Mouse (Mus musculus) right cerebral cortex, postnatal 4 days (tissue): ENCODE measurements at regions not wholly inside any gene's neighbourhood (a gene's known extent, or its start where the extent isn't known, plus 50 kb on each side); places are given as distances from the start of the nearest gene placed in this dataset.

Experiments used
- DNase-seq: peaks from one replicate; pipeline ENCODE4 v3.0.0-alpha.2; 2022

DNA sequence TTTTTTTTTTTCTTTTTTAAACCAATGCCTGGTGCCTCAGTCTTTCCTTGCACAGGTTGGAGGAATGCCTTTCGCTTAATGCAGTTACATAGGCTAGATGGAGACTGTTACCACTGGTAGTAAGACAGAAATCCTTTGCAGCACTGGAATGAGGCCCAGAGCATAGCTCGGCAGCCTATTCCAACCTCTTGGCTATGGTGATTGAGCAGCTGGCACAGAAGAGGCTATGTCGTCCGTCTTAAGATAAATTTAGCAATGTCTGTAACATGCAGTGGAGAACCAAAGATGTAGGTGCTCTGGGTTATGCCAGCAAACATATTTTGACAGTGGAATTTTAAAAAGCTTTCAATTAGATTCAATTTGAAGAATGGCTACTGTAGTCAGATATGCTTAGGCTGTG lies 343.2 kb upstream of the Fam98a start:
- no peak for DNase-seq

DNA sequence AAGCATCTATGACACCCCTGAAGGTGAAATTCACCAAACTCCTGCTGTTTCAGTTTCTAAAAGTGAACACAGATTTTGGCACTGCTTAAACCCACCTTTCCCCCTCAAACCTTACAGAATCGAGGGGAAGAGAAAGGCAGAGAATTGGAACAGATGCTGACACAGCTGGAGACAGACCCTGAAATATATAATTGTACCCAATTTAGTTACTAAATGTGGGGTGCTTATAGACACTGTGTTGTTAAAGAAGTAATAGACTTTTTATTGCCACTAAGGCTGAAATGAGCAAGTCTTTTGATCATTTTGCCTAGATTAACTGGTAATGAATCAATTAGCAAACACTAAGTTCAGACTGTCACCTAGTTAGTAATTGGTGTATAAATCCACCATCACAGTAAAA lies 341.8 kb upstream of the Fam98a start:
- no peak for DNase-seq

DNA sequence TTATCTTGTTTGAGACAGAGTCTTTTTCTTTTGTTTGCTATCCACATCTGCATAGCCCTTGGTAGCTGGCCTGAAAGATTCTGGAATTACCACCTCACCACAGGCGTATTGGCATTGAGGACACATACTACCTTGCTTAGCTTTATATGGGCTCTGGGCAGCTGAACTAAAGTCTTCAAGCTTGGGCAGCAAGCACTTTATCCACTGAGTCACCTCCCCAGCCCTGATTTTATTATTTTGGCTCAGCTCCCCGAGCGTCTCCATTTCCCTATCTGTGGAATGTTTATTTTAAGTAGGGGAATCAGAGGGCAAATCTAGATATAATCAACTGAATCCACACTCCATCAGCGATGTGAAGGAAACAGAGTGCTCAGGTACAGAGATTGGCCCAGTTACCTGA lies 340.4 kb upstream of the Fam98a start:
- DNase-seq, result no peak

DNA sequence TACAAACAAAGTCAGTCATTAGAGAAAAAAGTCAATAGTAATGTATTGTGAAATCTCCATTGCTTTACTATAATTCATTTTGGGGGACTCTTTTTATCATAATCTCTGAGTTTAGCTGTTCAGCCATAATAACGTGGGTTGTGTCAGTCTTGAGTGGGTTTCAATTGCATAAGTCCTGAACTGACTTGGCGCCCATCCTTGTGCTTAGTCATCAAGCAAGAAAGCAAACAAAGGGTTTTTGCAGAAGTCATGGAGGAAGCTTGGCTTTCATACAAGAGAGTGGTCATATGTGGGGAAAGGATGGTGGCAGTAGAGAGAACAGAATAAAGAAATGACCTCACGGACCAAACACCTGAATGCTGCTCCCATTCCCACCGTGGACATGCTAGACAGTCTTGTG lies 339.8 kb upstream of the Fam98a start:
- no peak for DNase-seq

DNA sequence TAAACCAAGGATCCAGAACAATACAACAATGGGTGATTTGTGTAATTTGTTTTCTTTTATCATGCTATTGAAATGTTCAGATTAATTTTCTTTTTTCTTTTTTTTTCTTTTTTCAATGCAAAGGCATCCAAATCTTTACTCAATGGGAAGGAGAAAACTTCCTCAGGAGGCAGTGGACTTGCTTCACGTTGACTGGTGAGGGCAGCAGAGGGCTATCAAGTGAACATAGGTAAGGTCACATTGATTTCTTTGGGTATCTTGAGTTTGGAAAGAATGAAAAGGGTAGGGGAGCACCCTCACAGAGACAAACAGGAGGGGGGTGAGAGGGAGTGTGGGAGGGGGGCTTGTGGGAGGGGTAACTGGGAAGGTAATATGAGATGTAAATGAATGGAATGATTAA lies 326.1 kb upstream of the Fam98a start:
- no peak for DNase-seq

DNA sequence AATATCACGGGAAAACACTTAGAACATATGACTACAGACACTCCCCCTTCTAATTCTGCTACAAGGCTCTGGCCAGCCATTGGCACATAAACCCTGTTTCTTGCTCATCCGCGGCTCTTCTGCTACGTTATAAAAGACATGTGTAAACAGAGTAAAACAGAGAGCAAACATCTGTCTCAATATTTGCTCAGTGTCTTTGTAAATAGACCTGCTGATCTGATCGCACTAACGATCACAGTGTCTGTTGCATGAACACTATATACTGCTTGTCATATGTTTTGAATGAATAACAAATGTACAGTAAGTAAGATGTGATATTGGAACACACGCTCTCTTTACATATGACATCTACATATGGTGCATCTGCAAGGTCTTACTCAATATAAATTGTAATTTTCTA lies 325.1 kb upstream of the Fam98a start:
- no peak for DNase-seq

DNA sequence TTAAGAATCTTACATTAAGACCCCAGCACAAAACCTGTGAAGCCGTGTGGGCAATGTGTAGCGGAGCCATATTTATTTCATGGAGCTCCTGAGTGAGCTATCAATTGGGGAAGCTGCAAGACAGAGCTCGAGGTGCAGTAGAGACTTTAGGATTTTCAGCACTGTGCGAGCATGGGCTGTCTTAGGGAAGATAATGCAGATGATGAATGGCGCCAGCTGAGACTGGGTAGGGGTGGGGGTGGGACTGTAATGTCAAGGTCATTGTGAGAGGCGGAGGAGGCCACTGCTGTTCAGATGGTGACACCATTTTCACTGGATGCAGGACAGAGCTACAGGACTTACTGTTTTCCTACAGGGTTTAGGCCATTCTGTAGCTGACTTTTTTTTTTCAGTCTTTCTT lies 322.8 kb upstream of the Fam98a start:
- no peak for DNase-seq

DNA sequence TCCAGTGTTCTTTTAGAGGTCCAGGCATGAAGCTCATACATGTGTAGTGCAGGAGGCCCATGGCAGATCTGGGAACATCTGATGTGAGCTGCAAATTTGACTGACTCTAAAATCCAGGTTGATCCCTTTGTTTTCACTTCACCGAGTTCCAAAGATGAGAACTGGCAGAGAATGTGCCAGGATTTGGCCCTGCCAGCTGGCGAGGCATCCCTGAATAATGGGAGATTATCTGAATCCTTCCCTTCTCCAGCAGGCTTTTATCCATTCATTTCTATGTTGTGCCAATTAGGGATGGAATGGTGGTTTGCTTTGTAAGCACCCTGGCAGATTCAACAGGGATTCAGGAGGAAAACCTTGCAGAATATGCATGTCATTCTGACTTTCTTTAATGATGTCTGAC lies 318.7 kb upstream of the Fam98a start:
- DNase-seq, result peak; percentile 24

DNA sequence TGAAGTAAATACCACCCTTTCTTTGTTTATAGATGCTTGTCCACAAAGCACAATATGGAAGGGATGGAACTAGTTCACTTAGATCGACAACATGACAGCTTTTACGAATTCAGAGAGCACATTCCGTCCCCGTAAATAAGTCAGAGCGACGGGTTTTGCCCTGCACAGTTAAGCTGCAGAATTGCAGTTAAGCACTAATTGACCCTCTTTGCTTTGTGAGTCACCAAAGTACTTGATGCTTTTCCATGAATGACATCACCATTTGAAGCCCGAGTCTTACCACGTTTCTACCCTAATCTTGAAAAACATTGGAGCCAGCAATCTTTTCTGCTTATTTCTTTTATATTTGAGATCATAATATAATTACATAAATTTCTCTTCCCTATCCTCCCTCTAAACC lies 305.3 kb upstream of the Fam98a start:
- no peak for DNase-seq

DNA sequence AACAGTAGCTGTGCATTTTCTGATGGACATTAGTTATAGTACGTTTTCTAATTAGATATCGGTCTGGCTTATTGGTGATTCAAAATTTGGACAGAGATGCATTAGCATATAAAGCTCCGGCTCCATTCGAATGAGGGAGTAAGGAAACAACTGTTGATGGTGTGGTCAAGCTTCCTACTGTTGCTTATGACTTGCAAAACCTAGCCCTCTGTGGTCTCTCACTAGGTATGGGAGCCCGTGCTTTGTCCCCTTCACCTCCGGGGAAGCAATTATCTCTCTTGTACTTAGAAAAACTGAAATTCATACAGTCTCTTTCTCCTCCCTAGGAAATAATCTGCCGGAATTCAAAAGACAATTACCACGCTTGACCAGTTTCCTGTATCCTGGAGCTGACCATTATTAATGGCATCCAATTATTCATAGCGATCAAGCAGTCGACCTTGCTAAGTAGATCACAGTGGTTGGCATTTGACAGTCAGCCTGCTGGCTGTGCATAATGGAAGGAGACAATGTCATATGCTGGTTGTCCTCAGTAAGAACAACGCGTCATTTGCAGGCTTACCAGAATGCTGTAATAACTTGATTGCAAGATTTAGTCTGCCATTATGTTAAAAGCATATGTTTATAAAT lies 264.4 kb upstream of the Fam98a start:
- no peak for DNase-seq

DNA sequence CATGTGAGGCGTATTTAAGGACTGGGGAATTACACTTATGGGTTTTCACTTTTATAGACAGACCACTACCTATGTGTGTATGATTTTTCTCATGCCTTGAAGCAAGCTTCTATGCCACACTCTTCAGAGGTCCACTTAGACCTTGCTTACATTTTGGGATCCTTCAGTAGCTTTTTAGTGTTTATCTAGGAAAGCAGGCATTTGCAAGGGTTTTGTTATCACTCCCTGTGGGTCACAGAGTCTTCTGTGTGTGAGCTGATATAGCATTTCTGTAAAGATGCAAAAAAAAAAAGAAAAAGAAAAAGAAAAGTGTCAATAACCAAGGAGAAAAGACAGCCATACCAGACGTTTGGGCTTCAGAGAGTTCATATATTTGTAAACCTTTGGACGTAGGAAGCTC lies 260.4 kb upstream of the Fam98a start:
- DNase-seq, result no peak

DNA sequence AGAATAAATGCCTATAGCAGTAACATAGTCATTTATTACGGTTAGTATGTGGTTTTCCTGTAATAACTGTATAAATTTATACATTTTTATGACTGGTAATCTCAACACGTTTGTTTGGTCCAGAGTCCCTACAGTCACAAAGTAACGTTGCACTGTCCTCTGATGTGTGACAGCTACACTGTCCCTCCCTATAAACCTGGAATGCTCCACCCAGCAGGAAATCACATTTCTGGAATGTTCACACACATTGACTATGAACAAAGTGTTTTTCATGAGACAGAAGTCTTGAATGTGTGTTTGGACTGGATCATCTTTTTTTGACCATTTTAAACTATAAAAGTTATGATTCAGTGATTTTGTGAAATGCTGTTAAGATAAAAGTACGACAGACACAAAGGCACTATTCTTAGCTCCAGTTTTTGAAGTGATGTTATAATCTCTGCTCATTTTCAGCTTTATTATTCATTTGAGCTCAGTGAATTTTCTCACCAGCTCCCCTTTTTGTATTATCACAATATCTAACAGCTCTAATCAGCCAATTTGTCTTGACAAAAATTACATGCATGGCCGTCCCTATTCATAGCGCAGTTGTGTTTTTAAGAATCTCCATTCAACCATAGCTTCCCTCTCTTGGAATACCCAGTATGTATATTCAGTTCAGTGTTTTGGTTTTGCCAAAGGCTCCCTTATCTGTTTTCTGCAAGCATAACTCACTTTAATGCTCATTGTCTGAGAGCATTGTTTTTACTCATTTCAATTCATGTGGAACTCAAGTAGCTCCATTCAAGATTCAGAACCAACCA lies 257.0 kb upstream of the Fam98a start:
- DNase-seq, result no peak

DNA sequence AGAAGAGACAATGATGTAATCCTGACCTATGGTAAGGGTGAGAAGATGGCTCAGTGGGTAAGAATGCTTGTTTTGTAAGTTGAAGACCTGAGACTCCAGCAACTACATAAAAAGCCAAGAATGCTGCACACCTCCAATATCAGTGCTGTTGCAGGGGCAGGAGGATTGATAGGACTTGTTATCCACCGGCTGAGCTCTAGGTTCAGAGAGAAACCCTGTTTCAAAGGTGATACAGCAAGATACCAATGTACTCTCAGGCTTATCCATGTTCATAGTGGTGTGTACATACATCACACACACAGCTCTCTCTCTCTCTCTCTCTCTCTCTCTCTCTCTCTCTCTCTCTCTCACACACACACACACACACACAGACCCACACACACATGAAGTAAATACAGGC lies 256.3 kb upstream of the Fam98a start:
- no peak for DNase-seq

DNA sequence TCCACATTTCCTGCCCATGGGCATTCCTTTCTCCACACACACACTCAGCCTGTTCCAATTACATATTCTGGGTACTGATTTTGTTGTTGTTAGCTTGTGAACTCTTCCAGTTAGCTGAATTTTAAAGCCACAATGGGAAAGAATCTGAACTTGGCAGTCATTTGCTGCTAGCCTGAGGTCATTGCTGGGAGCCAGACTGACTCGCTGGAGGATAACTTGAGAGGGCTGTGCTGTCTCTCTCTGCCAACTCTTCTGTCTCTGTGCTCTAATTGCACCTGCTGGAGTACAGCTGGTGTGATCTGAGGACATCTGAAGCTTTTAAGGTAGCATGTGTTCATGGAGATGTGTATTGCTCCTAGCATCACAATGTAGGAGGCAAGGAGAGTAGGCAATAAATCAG lies 252.6 kb upstream of the Fam98a start:
- no peak for DNase-seq

DNA sequence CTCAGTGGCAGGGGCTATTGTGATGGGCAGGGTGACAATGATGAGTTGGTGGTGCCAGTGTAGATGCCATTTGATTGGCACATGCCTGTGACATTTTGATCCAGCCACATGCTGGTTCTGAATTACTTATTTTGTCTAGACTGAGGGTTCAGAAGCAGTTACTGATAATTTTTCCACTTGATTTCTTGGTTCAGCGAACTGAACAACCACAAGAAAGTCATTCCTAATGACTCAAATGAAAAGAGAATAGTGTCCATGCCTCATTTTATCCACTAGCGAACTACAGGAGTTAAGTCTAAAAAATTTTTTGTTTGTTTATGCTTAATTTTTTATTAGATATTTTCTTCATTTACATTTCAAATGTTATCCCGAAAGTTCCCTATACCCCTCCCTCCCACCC lies 244.6 kb upstream of the Fam98a start:
- DNase-seq, result no peak

DNA sequence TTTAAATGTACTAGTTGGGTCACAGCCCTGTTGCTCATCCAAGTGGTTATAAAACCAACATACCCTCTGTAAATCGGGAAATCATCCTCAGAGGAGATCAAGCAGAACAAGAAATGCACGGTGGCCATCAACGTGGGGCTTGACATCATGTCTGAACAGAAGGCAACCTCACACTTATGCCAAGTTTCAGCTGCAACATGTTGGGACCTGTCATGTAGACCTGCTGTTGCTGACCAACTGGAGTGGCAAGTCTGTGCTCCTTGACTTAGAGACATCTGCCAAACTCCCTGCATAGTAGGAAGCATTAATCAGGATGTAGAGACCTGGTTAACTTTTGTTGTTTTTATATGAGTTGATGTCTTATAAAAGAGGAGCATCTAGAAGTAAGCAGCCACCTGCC lies 244.0 kb upstream of the Fam98a start:
- DNase-seq, result no peak

DNA sequence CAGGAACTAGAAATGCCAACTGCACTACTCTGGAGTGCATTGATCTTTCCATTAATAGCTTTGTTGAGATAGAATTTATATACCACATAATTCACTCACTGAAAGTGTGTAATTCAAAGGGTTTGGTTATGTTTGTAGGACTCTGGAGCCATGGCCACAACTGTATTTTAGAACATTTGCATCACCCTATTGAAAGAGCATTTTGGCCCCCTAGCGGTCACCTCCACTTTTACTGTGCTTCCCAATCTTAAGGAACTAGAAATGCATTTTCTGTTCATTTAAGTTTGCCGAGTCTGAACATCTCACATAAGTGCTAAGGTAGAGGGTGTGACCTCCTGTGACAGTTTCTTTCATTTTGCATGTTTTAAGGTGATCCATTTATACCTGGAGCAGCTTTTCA lies 228.0 kb upstream of the Fam98a start:
- peak; percentile 16 for DNase-seq

DNA sequence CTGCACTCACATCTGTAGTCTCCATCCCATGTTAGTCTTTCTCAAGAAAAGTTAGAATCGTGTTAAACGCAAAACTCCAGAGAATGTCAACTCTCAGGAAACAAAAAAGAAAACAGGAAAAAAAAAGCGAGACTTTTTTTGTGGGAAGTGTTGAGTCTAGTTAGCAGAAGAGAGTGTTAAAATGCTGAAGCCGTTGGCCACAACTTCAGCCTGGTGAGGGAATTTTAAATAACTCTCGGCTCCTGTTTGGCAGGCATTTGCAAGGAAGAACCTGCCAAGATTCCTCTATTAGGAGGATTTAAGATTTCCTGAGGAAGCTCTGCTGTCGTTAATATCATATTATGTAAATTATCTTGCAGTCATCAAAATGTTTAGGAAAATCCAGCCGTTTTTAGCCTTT lies 224.9 kb upstream of the Fam98a start:
- no peak for DNase-seq

DNA sequence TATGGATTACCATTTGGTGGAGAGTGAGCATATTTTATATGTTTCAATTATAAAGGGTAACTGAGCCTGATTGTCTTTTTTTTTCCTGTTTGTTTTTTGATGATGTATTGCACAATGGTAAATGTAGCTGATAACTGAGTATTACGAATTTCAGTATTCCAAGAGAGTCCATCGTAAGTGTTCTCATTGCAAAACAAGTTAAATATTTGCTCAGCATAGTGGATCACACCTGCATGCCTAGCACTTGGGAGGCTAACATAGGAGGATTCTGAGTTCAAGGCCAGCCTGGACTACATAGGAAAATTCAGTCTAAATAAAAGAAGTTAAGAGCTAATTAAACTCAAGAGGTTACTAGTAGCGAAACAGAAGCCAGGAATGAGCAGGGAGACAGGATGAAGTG lies 223.8 kb upstream of the Fam98a start:
- DNase-seq, result no peak

DNA sequence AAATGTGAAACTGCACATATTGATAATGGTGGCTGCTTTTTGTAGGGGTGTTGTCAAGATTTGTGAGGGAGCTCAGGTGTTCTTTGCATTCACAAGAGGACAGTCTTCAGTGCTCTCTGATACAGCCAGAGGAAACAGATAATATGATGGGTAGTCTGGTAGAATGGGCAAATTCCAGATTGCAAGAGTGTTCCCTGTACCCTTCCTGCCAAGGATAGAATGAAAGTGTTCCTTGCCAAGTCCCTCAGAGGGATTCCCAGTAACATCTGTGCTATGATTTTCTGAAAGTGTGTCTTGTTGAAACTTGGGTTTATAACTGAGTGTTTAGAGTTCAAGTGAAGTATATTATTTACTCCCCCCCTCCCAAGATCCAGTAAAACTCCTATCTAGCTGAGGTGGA lies 221.1 kb upstream of the Fam98a start:
- DNase-seq, result no peak

DNA sequence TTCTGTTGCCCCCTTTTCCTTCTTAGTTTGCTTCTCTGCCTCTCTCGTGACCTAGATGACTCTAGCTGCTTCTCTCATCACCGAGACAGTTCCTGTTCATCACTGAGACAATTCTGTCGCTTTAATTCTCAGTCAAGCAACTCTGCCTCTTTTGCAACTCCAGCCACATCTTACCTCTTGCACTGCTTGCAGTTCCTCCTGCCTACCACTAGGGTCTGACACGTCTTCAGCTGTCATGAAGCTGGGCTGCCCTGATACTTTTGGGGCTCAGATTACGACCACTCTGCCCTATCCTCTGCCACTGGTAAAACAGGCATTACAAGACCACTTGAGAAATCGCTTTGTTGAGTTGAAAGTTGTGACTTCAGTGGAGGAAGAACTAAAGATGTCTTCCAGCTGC lies 216.9 kb upstream of the Fam98a start:
- no peak for DNase-seq

DNA sequence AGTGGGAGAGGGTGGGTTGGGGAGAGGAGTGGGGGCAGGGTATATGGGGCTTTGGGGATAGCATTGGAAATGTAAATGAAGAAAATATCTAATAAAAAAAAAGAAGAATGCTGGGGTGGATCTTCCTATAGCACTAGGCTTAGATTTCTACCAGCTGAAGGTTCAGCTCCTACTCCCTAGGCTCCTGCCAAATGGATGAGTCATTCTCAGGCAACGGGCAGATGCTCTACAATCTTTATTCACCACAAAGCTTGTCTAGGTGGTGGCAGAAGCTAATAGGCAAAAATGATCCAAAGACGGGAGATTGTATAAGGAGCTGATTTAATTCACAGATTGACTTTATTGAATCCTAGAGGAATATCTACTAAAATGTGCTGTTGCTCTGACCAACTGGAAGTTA lies 211.6 kb upstream of the Fam98a start:
- DNase-seq, result no peak

DNA sequence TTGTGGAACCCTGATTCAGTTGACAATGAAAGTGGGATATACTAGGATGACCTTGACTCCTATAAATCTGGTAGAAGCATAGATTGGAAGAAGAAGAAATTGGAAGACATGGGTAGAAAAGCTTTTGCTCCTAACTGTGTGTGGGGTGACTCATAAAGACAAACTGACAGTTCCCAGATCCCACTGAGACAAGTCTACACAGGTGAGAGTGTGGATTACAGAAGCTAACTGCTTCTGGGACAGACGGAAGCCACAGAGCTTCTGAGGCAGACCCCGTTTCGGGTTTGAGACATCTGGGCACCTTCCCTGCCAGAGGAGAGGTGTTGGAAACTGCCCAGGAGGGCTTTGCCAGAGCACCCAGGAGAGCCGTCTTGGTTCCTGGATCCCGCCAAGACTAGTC lies 204.7 kb upstream of the Fam98a start:
- DNase-seq, result no peak

DNA sequence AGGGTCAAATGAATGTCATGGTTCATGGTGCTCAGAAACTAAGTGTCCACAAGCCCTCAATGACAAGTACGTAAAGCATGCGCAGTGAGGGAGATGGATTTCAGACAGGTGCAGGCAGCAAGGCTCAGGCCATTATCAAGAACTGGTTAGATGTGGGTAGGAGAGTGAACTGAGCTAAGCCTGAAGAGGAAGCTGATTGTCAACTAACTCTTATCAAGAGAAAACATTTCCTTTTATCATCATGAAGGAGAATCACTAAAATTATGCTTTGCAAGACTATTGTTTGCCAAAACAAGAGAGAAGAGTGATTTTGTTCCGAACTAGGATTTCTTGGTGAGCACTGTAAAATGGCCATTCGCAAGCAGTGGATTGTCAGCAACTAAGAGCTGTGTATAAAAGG lies 164.7 kb upstream of the Fam98a start:
- no peak for DNase-seq

DNA sequence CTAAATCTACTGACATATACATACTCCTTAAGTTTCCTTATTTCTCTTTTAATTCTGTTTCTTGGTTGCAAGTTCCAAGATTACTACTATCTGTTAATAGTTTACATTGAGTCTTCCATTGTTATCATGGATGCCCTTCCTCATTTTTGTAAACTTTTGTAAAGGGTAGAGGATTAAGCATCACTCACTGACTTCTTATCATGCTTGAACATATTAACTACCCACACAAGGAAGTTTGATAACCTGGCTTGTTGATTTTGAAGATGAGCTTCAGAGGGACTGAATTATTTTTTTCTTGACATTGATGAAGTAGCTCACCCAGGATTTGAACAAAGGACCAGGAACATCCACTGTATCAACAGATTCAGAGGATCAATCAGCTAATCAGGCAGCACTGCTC lies 162.8 kb upstream of the Fam98a start:
- DNase-seq, result no peak
